Mouse (Mus musculus) liver (tissue): Measurements from ENCODE around the gene Ncln.

ENCODE experiments used
- DNase-seq: peaks from one replicate; pipeline ENCODE4 v3.0.0-alpha.2; 2020; ENCODE audit warnings: mixed read lengths

Ncln gene

DNA sequence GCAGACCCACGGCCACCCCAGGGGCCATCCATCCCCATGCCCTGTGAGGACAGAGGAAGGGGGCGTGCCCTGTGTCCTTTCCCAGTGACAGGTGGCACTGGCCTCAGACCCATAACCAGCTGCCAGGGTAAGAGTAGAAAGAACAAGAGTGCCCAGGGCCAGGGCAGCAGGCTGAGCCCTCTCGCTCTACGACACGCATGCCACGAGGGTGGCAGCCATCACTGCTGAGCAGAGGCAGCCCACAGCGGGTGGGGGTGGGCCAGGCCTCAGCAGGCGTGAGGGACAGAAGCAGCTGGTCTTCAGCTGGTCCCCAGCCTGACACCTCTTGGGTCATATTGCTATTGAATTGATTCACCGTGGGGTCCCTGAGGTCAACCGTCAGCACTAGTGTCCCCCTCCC is 9.7 kb downstream of the Ncln start:
- DNase-seq, result no peak

DNA sequence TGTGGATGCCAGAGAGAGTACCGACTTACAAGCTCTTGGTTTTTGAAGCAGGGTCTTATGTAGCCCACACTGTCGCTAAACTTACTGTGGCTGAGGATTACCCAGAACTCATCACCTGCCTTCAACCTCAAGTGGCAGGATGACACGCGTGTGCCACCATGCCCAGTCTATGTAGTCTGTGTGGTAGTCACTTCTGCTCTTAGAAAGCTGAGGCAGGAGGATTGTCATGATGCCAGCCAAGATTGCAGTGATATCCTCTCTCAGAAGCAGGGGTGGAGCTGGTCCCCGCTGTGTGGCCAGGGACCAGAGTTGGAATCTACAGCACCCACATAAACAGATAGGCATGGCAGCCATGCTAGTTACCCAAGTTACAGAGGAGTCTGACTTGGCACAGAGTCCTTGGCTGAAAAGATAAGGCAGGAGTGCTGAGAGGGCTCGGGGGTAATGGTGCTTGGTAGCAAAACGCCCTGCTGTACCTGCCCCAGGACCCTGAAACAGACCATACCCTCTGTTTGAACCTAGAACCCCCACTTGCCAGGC is 10.6 kb downstream of the Ncln start:
- DNase-seq, result no peak

DNA sequence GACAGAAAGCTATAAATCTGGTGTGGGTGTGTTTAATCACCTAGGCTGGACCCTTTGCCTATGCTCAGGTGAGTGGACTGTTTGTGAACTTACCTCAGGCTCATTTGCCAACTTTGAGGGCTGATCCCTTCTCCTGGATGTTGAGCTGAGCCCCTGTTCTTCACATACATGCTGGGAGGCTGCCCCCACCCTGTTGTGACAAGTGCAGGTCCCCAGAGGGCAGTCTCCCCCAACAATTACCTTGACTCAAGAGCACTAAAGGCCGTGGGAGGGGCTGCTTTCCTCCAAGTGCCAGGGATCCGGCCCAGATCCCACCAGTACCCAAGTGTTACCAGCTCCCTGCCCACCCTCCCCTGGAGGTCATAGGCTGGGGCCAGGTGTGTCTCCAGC is 11.1 kb downstream of the Ncln start:
- DNase-seq, result no peak

DNA sequence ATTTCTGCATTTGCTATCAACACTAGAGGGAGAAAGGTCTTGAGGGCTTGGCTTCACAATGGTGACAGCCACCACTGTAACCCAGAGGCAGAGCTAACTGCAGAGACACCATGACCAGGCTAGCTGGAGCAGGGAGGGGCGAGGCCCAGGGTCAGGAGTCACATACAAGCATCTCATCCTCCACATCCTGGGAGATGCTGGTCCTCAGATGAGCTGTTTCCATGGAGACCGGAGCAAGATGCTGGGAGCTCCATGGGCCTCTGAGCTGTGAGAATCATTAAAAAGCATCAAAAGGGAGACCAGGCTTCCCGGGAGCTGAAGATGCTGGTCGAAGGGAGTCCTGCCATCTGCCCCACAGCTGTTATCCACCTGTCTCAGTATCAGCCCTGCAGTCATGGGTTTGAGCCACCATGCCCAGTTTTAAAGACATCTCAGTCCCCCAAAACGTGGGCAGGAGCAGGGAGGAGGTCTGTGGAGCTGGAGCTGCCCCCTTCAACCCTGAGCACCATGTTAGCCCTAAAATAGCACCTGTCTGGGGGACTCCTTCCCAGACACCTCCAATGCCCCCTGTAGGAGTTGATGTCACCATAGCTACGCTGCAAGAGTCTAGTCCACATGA is 11.6 kb downstream of the Ncln start:
- no peak for DNase-seq

- DNase-seq, result peak; percentile 58
Observed at GRCm38 (mm10) chr10:81483983-81484382, 12.2 kb downstream of the Ncln start.

DNA sequence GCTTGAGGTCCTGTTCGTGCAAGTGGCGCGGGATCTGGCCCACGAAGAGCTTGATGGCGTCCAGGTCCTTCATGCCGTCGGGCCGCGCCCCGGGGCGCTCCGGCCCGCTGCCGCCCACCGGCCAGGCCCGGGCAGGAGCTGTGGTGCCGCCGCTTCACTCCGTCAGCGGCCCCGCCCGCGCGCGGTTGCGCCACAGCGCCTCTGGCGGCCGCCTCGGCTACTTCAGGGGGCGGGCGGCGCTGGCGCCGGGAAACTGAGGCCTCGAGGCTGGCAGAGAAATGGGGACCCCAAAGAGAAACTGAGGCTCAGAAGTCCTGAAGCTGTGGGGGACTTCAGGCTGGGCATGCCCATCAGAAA is 13.7 kb downstream of the Ncln start, which contains the start of gene Celf5:
Celf5 (minus strand) TSS at position 177 of the 357 bp plus-strand sequence.
- peak; percentile 51 for DNase-seq

DNA sequence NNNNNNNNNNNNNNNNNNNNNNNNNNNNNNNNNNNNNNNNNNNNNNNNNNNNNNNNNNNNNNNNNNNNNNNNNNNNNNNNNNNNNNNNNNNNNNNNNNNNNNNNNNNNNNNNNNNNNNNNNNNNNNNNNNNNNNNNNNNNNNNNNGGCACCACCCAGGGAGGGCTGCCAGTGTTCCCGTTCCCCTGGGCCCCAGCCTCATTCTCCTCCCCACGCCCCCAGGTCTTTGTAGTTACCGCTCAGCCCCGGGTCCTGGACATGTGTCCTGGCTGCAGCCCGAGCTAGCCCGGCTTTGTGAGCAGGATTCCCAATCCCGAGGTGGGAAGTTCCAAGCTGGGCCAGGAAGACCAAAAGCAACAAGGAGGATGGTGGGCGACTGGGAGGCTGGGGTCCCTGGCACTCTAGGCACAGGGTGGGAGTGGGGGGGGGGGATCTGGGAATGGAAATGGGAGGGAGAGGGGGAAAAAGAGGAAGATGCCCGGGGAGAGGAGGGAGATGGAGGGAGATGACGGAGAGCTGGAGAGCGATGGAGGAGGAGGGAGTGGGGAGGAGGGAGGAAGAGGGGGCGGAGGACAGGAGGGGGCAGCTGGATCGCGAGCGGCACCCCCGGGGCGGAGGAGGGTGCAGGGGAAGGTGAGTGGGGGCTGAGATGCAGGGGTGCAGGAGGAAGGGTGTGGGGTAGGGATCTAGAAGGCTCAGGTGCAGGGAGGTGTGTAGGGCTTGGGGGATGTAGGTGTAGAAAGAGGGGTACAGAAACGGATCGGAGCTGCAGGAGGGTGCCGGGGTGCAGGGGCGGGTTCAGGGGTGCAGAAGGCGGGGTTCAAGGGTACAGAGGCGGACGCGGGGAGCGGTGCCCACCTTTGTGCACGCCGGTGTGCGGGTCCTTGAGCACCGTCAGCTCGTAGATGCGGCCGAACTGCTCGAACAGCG is 14.3 kb downstream of the Ncln start:
- DNase-seq, result no peak

DNA sequence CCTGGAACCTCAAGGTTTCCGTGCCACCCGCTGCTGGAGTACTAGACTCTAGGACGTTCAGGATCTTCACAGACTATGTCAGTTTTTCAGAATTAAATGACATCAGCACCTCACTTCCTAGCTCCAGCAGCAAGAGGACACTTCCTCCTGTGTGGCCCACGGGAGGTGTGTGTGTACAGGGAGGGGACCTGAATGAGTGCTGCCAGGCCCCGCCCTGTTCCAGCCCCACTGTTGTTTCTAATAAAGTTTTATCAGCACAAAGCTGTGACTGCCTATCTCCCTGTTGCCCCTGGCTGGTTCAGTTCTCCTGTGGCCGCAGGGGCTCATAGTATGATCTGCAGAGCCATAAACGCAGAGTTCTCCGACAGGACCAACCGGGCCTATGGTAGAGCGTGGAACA is 21.7 kb downstream of the Ncln start:
- no peak for DNase-seq

- no peak for DNase-seq
Observed at GRCm38 (mm10) chr10:81473003-81473451, 23.2 kb downstream of the Ncln start.

GRCm38 (mm10) chr10:81472403-81473002 is 23.7 kb downstream of the Ncln start:
- no peak for DNase-seq

GRCm38 (mm10) chr10:81470454-81470853 is 25.7 kb downstream of the Ncln start:
- DNase-seq, result no peak

DNA sequence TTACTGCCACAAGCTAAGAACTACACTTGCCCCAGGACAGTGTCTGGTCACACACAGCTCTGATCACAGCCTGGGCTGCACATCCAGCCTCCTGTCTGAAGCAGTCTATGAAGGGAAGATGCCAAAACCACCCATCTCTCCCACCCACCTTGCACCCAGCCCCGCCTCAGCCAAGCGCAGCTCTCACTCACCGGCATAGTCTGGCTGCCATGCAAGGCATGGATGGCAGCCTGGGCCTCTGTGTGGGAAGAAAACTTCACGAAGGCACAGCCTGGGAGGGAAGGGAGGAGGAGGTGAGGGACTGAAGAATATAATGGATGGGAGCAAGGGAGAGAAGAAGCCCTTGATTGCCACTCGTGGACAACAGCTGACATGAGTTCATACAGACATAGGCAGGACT is 26.9 kb downstream of the Ncln start:
- DNase-seq, result no peak

DNA sequence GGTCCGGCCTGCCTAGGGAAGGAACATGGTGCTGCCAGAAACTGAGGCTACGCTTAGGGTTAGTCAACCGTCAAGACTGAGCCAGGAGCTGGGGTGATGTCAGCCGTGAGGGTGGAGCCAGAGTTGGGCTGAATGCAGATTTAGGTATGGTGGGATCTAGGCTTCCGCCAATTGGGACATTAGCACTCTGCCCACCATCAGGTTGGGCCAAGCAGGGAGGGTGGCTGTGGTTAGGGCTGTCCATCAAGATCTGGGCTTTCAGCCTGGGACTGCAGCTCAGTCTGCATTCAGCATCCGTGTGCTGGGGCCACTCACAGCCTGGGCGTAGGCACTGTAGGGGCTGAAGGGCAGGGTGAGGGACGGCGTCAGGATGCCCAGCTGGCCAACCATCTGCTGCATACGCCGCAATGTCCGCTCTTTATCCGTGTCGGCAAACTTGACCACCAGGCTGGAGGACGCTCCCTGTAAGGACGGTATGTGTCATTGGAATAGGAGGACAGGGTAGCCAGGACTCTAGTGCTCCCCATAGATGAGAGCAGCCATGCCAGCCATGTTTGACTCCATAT is 28.4 kb downstream of the Ncln start:
- DNase-seq, result peak; percentile 2

GRCm38 (mm10) chr10:81466881-81467280 is 29.3 kb downstream of the Ncln start:
- peak; percentile 3 for DNase-seq

DNA sequence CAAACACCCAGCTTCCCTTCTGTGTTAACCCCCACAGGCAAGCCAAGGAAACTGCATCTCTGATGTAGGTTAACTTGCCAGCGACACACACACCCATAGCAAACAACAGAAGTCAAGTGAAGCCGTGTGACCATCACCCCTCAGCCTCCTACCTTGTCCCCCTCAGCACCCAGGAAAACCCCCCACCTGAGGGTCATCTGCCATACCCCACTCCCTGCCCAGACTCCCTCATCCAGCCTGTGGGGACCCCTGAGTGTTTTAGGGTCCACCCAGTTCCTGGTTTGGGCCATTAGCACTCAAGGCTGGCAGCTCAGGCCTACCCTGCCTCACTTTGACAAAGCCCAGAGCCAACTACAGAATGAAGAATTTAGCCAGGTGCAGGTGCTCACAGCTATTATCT is 30.1 kb downstream of the Ncln start:
- DNase-seq, result peak; percentile 2

DNA sequence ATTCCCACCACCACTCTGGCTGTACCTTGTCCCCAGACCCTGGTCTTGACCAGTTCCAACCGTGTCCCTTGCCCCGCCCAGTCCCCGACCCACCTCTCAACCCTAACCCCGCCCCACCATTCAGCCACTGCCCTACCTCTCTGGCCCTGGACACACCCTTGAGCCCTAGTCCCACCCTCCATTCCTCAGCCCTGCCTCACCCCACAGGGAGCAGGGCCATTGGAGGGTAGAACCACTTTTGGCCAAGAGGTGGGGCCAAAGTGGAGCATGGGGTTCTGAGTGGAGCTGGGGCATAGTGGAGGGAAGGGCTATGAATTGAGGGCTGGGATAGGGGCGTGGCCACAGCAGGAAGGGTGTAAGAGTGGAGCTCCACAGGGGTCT is 30.9 kb downstream of the Ncln start:
- peak; percentile 50 for DNase-seq

DNA sequence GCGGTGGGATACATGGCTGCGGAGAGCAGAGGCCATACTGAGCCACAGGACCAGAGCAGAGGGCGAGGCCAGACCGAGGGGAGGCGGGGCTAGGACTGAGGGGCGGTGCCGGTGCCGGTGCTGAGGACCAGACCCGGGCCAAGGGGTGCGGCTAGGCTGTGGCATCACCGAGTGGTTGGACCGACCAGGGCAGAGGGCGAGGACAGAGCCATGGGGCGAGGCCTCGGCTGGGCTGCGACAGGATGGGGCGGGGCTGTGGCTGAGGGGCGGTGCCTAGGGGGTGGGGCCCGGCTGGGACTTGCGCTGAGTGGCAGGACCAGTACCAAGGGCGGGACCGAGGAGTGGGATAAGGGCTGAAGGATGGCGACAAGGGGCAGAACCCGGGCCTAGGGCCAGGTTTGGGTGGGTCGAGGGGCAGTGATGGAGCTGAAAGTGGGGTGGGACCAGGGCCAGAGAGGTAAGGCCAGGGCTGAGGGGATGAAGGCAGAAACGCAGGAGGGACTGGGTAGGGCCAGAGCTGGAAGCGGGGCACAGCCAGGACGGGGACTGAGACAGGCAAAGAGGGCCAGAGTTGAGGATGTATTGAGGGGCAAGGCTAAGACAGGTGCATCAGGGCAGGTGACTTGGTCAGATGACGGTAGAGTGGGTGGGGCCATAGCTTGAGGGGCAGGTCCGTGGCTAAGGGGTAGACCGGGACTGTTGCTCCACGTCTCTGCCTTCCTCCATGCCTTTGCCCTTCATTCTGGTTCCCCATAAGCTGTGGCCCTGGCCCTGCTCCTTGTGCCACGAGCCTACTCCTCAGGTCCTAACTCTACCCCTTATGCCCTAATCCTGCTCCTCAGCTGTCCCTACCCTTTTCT is 31.6 kb downstream of the Ncln start:
- DNase-seq, result peak; percentile 83

- no peak for DNase-seq
Observed at GRCm38 (mm10) chr10:81463531-81463930, 32.7 kb downstream of the Ncln start.

GRCm38 (mm10) chr10:81462917-81463316 is 33.3 kb downstream of the Ncln start:
- peak; percentile 3 for DNase-seq

DNA sequence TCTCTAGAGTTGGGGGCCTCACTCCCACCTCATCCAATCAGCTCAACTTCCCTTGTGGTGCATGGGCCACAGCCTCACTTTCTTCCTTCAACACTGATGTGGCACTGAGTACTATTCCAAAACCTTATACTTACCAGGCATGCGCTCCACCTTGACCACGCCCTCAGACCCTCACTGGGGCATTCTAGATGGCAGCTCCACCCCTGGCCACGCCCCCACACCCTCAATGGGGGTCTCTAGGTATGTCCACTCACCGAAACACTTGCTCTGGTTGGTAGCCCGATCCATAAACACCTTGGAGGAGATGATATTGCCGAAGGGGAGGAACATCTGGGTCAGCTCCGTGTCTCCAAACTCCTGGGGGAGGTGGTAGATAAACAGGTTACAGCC is 33.8 kb downstream of the Ncln start:
- peak; percentile 2 for DNase-seq

DNA sequence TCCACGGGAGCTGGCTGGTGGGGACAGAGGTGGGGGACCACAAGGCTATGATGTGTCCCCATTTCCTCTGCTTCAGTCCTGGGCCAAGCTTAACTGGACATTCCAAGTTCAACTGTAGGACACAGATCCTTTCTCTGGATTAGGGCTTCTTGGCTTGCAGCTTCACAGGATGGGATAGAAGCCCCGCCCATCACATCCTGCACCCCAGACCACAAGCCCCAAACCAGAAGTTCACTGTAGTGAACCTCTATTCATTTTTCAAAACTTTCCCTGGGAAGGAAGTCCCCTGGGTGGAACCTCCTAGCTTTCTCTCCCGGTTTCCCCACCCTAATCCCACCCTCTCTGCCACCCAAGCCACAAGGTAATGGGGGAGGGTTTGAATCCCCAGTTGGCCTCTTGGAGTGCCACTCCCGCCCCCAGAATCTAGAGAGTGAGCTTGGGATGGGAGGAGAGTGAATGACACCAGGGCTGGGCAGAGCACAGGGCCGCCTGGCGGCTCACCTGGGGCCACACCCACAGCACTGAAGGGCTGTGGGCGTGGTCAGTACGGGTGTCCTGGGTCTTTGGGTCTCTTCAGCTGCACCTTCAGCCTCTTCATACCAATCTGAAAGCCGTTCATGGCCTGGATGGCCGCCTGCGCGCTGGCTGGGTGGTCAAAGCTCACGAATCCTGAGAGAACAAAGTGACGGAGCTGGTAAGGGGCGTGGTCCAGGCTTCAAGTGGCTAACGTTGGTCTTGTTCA is 34.3 kb downstream of the Ncln start:
- peak; percentile 5 for DNase-seq

DNA sequence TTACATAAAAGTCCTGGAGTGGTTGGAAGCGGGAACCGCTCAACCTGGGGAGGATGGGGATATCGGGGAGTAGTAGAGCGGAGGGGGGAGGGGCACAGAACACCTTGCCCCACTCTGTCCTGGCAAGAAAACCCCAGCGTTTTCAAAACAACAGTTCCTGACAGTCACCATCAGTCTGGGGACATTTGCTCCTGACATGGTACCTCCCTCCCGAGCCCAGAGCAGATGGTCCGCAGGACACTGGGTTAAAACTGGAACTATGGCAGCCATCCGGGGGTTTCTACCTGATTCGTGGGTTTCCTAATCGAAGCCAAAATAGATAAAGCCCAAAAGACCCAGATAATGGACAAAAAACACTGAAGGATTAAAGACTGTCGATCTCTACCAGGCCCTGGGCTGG is 35.2 kb downstream of the Ncln start:
- DNase-seq, result no peak
